Mouse (Mus musculus): ENCODE data around the gene Mapkapk2.

DNA sequence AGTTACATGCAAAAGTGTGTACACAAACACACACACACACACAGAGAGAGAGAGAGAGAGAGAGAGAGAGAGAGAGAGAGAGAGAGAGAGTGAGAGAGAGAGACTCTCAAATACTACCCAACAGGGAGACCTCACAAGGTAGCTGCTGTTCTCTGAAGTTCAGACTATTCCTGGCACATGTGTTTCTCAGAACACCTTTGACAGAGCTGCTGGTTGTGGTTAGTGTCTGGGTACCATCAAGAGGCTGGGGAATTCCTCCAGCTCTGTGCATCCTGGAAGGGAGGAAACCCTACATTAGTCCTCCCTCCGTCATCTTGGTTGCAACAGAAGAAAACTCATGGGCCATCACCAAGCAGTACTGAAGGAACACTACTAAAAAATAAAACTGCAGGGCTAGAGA is 16.9 kb downstream of the Mapkapk2 start:
- TF ChIP-seq POLR2A (IDR thresholded peaks at IDR 0.05; ENCODE audit: borderline replicate concordance, low read depth, low read length) (no peak), CTCF (IDR thresholded peaks at IDR 0.05; ENCODE audit: low read depth, low read length) (no peak)

Measured in bone marrow macrophage, adult 2 months (primary cell).